Mouse (Mus musculus): ENCODE measurements at regions not wholly inside any gene's neighbourhood (a gene's known extent, or its start where the extent isn't known, plus 50 kb on each side); places are given as distances from the start of the nearest gene placed in this dataset.

GRCm38 (mm10) chr1:169803428-169804138 is 56.1 kb upstream of the Rgs4 start:
- DNase-seq (ENCODE audit: low spot score) (no peak), ATAC-seq (ENCODE audit: low read depth) (no peak)
- H3K27ac ChIP-seq (replicated peaks; ENCODE audit: low read depth, low read length) = no peak overlapping the region
- H3K9ac ChIP-seq (ENCODE audit: low read depth, low read length) = no peak overlapping the region
- H3K4me1 ChIP-seq (ENCODE audit: control insufficient read depth, insufficient read depth, low read length) = no peaks in the 10 kb centered on the region
- WGBS = 83% methylated on average over 4 of the region's 4 CpGs
- H3K4me3 ChIP-seq (ENCODE audit: low read depth, low read length) = no peak overlapping the region
- no peaks in the 10 kb centered on the region for H3K27me3 ChIP-seq (replicated peaks; ENCODE audit: control insufficient read depth, insufficient read depth, low read length)
- no peak overlapping the region for H3K4me2 ChIP-seq (ENCODE audit: low read depth, low read length)
- no peaks in the 10 kb centered on the region for H3K36me3 ChIP-seq (ENCODE audit: control insufficient read depth, insufficient read depth, low read length)
- H3K9me3 ChIP-seq (ENCODE audit: control insufficient read depth, low read length) = peaks cover 5% of the 10 kb centered on the region; the same call in 1 of the 2 replicates

- no peak overlapping the region for H3K27ac ChIP-seq (replicated peaks; ENCODE audit: low read depth, low read length)
- H3K4me2 ChIP-seq (ENCODE audit: low read depth, low read length) = no peak overlapping the region
- H3K4me3 ChIP-seq (ENCODE audit: low read depth, low read length) = no peak overlapping the region
- H3K27me3 ChIP-seq (replicated peaks; ENCODE audit: control insufficient read depth, insufficient read depth, low read length) = no peaks in the 10 kb centered on the region
- 89% methylated on average over 4 of the region's 4 CpGs for WGBS
- ATAC-seq (ENCODE audit: low read depth) (no peak), DNase-seq (ENCODE audit: low spot score) (no peak)
- no peak overlapping the region for H3K9ac ChIP-seq (ENCODE audit: low read depth, low read length)
- H3K4me1 ChIP-seq (ENCODE audit: control insufficient read depth, insufficient read depth, low read length) = no peaks in the 10 kb centered on the region
- peaks cover 5% of the 10 kb centered on the region; the same call in 1 of the 2 replicates for H3K9me3 ChIP-seq (ENCODE audit: control insufficient read depth, low read length)
- no peaks in the 10 kb centered on the region for H3K36me3 ChIP-seq (ENCODE audit: control insufficient read depth, insufficient read depth, low read length)
These were observed 55.4 kb upstream of the Rgs4 start for GRCm38 (mm10) chr1:169802868-169803267.

DNA sequence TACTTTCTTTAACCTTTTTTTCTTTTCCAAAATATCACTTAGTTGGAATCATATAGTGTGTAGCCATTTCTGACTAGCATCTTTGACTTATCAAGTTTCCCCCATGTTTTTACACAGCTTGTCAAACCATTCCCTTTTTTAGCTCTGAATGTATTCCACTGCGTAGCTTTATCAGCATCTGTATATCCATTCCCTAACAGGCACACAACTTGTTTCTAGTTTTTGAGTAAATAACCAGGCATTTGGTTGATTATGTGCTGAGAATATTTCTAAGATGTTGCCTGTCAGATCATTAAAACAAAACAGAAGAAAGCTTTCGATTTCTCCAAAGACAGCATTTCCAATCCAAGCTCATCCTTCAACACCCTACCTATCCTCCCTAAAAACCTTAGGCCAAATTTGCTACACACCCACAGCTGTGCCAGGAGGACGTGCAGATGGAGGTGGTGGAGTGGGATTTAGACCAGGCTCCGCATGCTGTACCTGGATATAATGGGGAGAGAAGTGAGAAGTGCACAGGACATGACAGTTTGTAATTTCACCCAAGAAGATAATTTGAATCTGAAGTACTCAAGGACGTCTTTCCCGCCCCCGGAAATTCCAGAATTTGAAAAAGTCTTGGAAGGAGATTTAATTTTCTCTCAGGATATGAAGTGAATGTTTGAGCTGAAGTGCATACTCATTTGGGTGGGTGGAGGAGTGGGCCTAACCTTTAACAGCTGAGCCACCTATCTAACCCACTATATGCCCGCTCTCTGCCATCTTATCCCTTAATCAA is 54.8 kb upstream of the Rgs4 start:
- WGBS = 76% methylated on average over 8 of the region's 8 CpGs
- Histone ChIP-seq H3K9me3 (ENCODE audit: control insufficient read depth, low read length) (peaks cover 5% of the 10 kb centered on the region; the same call in 1 of the 2 replicates), H3K4me1 (ENCODE audit: control insufficient read depth, insufficient read depth, low read length) (no peaks in the 10 kb centered on the region), H3K9ac (ENCODE audit: low read depth, low read length) (no peak overlapping the region), H3K4me3 (ENCODE audit: low read depth, low read length) (no peak overlapping the region), H3K27ac (replicated peaks; ENCODE audit: low read depth, low read length) (no peak overlapping the region), H3K4me2 (ENCODE audit: low read depth, low read length) (no peak overlapping the region), H3K27me3 (replicated peaks; ENCODE audit: control insufficient read depth, insufficient read depth, low read length) (no peaks in the 10 kb centered on the region), H3K36me3 (ENCODE audit: control insufficient read depth, insufficient read depth, low read length) (no peaks in the 10 kb centered on the region)
- DNase-seq (ENCODE audit: low spot score) (no peak), ATAC-seq (ENCODE audit: low read depth) (no peak)
